Mouse (Mus musculus) heart, postnatal 25 days (tissue): ENCODE data around the gene Arhgap10. TPM values are rescaled to one million over a fixed set of nuclear protein-coding genes. Genes with fewer than 3 reads are reported as not detected.

Experiments
- DNase-seq: peaks from one replicate; pipeline ENCODE4 v3.0.0; 2022; ENCODE audit warnings: low spot score
- intact Hi-C: fragments of 180-260 bp; cut with DNase I; formaldehyde crosslinking; loops from one replicate; pipeline ENCODE4 v1.15.1; 2025
- total RNA-seq, 2 experiments: library from RNA; stranded (reverse); gene quantifications; 2 replicates each; pipeline ENCODE4 v1.2.3; 2021

The Arhgap10 gene
- total RNA-seq, 2 experiments from 2014 or later: 51.2 to 58.0 TPM

DNA sequence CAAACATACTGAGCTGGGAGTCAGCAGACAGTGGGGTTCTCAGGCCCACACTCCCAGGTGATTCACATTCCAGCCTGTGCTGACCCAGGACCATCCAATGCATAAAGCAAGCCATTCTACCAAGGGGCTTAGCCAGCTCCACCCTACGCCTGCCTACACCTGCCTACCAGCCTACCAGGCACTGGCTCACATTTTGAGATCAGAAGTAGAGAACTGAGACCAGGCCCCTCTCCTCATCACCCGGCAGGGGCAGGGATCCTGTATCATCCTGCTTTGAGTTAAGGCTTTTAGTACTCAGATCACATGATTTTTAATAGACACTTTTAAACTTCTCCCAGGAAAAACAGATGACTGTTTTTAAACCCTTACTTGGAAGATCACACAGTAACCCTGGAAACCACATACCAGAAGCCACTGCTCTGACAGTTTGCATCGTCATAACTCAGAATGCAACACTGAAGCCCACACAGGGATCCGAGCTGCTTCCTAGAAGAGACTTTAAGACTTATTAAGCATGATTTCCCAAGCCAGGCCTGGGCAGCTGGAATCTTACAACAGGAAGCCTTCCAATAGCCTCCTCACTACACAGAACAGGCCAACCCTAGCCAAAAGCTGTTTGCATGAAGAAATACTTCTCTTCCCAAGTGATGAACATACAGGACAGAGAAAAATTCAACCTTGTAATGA, 27.5 kb downstream of the Arhgap10 start:
- peak; percentile 54 for DNase-seq
- intact Hi-C loops: no loop called here

DNA sequence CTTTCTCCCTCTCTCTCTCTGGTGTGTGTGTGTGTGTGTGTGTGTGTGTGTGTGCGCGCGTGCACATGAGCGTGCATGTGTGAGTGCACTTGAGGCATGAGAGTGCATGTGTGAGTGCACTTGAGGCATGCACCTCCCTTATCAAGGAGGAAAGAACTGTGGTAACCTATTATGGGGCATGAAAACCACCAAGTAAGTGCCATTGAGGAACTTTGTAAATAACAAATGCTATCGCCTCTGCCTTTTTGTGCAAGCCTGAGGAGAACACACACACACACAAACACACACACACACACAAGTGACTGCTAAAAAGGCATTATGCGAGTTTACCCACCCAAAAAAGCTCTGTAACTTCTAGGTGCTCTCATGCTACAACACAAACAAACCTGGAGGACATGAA, 28.5 kb downstream of the Arhgap10 start:
- intact Hi-C loops: no loop called here
- no peak for DNase-seq

DNA sequence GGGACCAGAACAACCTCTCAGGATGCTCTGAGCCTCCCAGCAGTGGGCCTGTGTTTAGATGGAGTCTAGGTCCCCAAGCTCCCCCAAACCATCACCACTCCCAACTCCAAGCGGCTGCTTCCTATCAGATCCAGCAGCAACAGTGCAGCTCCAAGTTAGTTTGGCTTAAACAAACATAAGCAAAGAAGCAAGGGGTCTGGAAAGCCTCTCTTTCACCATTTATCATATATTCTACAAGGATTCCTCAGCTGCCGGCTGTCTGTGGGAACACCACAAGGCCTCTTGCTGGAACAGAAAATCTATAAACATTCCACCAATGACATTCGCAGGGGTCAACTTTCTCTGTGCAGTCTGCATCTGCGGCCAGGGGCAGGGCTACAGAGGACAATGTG, 29.5 kb downstream of the Arhgap10 start:
- DNase-seq: no peak
- intact Hi-C loops: no loop called here

- intact Hi-C loops: no loop called here
- DNase-seq: no peak
These were observed 30.1 kb downstream of the Arhgap10 start for GRCm38 (mm10) chr8:77487590-77488214.

DNA sequence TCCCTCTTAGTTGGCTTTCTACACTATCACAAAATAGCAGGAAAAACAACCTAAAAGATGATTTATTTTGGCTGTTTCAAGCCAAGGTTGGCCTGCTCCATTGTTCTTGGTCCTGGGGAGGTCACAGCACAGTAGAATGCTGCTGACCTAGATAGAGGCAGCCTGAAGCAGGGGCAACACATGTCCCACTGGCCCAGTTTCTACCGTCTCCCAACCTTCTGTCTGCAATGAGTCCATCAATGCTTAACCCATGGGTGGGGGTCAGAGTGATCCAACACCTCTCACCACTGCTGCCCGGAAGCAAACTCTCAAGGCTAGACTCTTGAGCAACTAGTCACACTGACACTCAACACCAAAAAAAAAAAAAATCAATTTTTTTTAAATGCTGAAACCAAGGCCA, 31.0 kb downstream of the Arhgap10 start:
- DNase-seq: no peak
- intact Hi-C loops: no loop called here

GRCm38 (mm10) chr8:77484817-77485216, 32.9 kb downstream of the Arhgap10 start:
- no peak for DNase-seq
- intact Hi-C loops: loop anchor here (5.0 kb wide), 1 partner anchor 32 kb away; the partner anchor contains the start of gene Arhgap10

- no peak for DNase-seq
- intact Hi-C loops: loop anchor here (5.0 kb wide), 1 partner anchor 33 kb away; the partner anchor contains the start of gene Arhgap10
These were observed 33.5 kb downstream of the Arhgap10 start for GRCm38 (mm10) chr8:77484266-77484665.

- intact Hi-C loops: loop anchor here (5.0 kb wide), 1 partner anchor 34 kb away; the partner anchor contains the start of gene Arhgap10
- no peak for DNase-seq
These were observed 34.1 kb downstream of the Arhgap10 start for GRCm38 (mm10) chr8:77483676-77484075.

DNA sequence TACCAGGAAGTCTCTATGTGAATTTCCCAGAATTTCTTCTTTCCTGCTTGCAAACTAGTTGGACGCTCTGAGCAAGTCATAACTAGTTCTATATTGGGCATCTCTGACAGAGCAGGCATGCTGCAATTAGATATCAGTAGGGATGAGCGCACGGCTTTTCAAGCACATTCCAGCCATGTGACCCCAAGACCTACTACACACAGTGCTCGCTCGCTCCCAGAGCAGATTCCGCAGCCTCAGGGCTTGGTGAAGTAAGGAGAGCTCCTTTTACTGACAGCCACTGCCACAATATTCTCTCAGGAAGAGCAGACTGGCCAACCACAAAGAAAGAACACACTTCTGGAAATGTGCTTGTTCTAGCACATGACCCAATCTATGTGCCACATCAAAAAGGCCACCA, 36.0 kb downstream of the Arhgap10 start:
- intact Hi-C loops: loop anchor here (5.0 kb wide), 1 partner anchor 36 kb away; the partner anchor contains the start of gene Arhgap10
- DNase-seq: no peak

GRCm38 (mm10) chr8:77479995-77480394, 37.8 kb downstream of the Arhgap10 start:
- DNase-seq: no peak
- intact Hi-C loops: loop anchor here (5.0 kb wide), 1 partner anchor 37 kb away; the partner anchor contains the start of gene Arhgap10

DNA sequence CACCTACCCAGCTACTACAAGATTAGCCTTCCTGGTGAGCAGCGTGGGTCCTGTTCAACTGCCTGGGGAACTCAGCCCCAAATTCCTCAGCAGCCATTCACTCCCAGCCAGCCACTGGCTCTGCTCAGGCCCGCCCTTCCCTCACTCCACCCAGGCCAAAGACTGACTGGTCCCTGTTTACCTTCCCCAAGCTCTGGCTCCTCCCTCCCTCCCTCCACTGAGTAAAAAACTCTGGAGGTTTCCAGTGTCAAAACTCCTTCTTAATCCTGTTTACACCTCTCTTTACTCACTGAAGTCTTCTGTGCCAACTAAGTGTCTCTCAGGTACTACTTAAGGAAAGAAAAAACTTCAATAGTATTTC, 38.9 kb downstream of the Arhgap10 start:
- intact Hi-C loops: no loop called here
- no peak for DNase-seq

DNA sequence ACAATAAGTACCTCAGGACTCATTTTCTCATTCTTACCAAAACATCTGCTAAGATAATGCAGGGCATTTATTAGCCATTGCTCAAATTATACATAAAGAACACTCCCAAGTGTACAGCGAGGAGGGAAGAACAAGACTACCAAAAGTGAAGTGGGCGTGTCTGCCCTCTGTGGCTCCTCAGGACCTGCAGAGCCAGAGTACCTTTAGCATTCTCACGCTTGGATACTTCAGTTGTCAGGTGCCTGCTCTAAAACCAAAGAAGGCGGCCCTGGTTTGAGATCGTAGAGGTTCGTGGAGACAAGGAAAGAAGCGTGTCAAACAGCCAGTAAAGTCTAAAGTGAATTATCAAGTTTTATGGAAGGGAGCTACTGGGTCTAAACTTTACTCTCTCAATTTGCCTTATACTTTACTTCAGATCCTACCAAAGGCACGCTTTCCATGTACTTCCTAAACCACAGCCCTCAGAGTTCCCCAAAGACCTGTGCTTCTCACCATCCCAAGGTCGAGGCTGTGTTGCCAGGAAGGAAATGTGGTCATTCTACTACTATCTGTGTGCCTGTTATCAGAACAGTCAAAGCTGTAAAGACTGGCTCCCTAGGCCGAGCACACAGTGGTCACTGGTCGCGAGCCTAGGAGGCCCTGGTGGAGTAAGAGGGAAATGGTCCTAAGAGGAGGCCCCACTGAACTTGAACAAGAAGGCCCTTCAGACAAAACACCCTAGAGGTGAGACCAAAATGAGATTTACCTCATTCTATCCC, 39.4 kb downstream of the Arhgap10 start:
- intact Hi-C loops: no loop called here
- no peak for DNase-seq

- DNase-seq: no peak
- intact Hi-C loops: no loop called here
These were observed 40.1 kb downstream of the Arhgap10 start for GRCm38 (mm10) chr8:77477684-77478083.

DNA sequence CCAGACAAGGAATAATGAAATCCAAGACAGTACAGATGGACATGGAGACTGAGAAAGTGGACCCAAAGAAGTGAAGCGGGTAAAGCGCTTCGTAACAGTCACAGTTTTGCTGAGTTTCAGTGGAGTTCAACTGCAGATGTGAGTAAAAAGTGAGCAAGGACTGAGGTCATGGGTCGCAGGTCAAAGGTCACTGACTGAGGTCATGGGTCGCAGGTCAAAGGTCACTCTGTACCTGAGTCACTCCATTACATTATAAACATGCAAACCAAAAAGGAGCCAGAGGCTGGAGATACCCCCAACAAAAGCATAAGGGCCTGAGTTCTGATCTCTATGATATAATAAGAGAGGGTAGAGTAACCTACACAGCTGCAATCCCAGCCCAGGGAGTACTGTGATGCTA, 43.1 kb downstream of the Arhgap10 start:
- intact Hi-C loops: no loop called here
- DNase-seq: no peak

DNA sequence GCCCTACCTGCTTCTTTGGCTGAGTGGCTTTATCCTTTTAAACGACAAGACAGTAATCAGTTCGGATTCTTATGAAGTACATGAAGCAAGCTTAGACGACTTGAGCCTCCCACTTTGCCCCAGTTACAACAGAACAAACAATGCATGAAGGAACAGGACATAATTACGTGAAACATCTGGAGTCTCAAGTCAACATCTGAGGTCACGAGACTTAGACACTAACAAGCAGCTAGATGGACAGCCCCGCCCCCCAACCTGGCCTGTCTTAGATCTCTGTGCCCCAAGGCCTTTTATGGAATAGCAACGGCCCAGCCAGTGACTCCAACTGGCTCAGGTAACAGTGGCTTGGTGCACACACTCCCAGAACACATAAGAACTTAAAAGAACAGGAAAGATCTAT, 44.0 kb downstream of the Arhgap10 start:
- intact Hi-C loops: no loop called here
- no peak for DNase-seq

DNA sequence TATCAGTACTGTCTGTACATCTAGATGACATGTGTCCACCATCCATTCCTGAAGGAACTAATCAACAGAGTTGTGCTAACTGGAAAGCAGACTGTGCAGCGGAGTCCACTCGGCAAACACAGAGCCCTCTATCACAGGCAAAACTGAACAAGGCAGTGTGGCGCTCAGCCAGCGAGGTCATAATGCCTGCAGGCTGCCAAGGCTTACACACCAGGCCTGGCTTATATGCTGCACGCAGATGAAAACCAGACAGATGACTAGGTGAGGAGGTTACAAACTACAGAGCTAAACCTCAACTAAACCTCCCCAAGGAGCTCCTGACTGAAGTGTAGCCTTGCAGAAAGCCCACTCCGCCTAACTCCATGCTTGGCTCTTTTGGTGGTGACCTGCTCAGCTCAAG, 44.4 kb downstream of the Arhgap10 start:
- intact Hi-C loops: no loop called here
- DNase-seq: peak; percentile 44

GRCm38 (mm10) chr8:77461392-77461791, 56.4 kb downstream of the Arhgap10 start:
- DNase-seq: no peak
- intact Hi-C loops: no loop called here

DNA sequence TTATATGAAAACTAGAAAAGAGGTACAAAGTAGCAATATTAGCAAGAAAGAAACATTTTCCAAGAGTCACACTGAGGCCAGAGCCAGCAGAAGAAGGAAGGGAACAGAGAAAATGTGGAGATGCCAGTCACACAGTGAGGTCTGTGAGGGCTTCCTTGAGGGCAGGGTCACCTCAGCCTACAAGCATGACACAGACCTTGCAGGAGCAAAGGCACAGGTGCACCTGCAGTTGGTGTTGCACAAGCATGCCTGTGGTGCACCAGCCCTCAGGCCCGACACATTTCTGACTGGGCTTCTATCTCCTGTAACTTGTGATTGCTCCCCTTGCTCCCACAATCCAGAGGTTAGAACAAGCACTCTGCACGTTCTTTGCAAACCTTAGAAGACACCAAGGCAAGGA, 57.4 kb downstream of the Arhgap10 start:
- intact Hi-C loops: no loop called here
- DNase-seq: no peak

- intact Hi-C loops: no loop called here
These were observed 58.1 kb downstream of the Arhgap10 start for GRCm38 (mm10) chr8:77459696-77460095.

GRCm38 (mm10) chr8:77458575-77458974, 59.2 kb downstream of the Arhgap10 start:
- no peak for DNase-seq
- intact Hi-C loops: no loop called here

More at GRCm38 (mm10) chr8:77459696-77460095, 58.1 kb downstream of the Arhgap10 start:
- no peak for DNase-seq

DNA sequence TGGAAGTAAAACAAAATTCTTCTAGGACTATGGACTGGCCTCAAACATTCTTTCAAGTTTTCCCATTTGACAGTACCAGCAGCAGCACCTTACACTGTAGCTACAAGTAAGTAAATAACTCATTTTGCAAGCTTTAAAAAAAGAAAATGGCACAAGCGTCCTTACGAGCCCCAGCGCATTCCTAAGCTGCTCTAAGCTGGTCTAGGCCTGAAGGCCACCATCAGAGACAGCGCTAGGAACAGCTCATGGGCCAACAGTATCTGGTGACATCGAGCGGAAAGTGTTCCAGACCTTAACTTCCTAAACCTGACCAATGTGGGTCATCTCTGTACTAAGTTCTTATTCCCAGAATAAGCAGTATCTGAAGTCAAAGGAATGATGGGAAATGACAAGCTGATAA, 61.5 kb downstream of the Arhgap10 start:
- intact Hi-C loops: no loop called here
- no peak for DNase-seq
